Mouse (Mus musculus) bone marrow, adult 2 months (tissue): ENCODE results near the gene Zfyve1.

Experiments
- CTCF ChIP-seq: fragments of 200-500 bp; IDR thresholded peaks from 2 replicates; pipeline ENCODE4 v1.5.1; 2011; ENCODE audit warnings: low read length, control low read depth; ENCODE audit not compliant: control insufficient read depth, insufficient read depth
- POLR2A ChIP-seq: fragments of 200-500 bp; IDR thresholded peaks from 2 replicates; pipeline ENCODE4 v1.6.1; 2011; ENCODE audit warnings: low read depth, mild to moderate bottlenecking, control low read depth, low read length, borderline replicate concordance; ENCODE audit not compliant: control insufficient read depth

GRCm38 (mm10) chr12:83591754-83592501 lies 5.1 kb downstream of the Zfyve1 start:
- TF ChIP-seq CTCF (no peak), POLR2A (no peak)
